Mouse (Mus musculus) embryonic fibroblast, embryonic 13.5 days (primary cell): ENCODE results near the gene Olfr958.

ENCODE experiments used
- CTCF ChIP-seq: IDR thresholded peaks from 2 replicates; pipeline ENCODE4 v1.5.1; 2011; ENCODE audit warnings: mild to moderate bottlenecking, control low read depth, low read length, moderate library complexity, borderline replicate concordance; ENCODE audit not compliant: insufficient read depth
- POLR2A ChIP-seq: IDR thresholded peaks from 2 replicates; pipeline ENCODE4 v1.6.1; 2011; ENCODE audit warnings: low read depth, mild to moderate bottlenecking, control low read depth, low read length, moderate library complexity

DNA sequence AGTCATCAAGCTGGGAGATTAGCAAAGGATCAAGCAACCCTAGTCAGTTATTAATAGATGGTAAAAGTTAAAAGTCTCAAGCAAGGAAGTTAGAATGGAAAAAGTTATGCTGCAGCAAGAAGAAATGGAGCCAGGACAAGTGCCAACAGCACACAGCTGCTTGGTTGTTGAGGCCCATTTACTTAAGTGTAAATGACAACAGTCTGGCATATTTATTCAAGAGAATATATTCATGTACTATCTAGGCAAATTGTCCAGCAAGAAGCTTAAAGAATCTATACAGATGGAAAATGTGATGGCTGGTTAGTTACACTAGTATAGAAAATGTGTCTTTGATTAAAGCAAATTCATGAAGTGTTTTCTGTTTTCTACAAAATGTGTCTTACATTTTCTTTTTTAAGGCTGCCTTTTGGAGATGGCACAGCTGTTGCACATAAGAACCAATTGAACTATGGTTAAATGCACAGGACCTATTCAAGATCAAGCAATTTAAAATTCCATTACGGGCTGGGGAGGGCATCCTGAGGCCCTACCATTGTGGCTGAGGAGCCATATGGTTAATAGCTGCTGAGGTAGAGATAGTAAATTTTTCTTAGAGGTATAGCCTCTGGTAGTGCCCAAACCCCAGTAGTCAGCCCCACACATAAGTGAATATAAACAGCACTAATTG, 30.1 kb downstream of the Olfr958 start:
- no peak for TF ChIP-seq POLR2A
- no peak for TF ChIP-seq CTCF
